Mouse (Mus musculus) frontal cortex, postnatal 14 days (tissue): ENCODE measurements at regions not wholly inside any gene's neighbourhood (a gene's known extent, or its start where the extent isn't known, plus 50 kb on each side); places are given as distances from the start of the nearest gene placed in this dataset.

Source experiments
- DNase-seq, 2 experiments: peaks; one replicate each; pipeline ENCODE4 v3.0.0; 2022; ENCODE audit warnings: low spot score in 2 of 2

DNA sequence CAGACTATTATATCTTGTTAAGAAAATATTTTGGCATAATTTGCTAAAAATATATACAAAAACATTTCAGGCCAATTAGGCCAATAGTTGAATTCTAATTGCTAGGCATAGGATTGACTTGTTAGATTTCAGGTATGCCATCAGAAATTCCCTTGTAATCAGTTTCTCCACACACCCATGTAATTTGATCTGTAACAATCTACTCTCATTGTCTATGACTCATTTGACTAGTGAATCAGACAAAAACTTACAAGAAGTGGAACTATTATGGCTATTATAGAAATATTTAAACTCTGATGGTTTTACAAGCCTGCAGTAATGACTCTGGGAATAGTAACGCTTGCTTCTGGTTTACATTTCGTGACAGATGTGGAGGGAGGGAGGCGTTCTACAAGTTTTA is 338.9 kb upstream of the Ptbp2 start:
- DNase-seq = no peak

DNA sequence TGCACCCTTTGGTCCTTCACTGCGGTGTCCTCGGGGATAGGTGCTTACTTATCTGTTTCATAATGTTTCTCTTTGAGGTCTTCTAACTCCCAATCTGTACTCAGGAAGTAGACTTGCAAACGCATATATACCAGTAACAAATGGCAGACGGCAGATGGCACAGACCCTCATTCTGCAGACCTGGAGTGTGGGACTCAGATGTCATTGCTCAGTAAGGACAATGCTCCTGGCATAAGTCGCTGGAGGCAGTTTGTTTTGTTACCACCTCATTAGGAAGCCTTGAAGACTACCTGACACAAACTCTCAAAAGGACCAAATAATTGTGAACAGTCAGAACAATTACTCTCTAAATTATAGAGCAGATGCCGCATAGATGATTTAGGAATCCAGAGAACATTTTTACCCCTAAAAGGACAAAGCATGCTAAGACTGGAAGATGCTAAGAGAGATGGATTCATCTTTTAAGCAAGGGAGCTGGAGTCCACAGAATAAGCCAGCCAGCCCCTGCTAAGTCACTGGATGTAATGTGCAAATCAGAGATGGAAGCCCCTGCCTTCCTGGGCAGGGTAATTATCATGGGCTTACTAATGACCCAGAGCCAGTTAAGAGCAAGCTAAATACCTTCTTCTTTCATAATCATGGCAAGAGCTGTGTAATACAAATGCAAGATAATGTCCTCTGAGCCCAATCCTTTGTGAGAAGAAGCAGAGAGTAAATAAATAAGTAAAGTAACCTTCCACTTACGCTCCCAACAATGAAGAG is 299.1 kb upstream of the Ptbp2 start:
- DNase-seq = no peak

DNA sequence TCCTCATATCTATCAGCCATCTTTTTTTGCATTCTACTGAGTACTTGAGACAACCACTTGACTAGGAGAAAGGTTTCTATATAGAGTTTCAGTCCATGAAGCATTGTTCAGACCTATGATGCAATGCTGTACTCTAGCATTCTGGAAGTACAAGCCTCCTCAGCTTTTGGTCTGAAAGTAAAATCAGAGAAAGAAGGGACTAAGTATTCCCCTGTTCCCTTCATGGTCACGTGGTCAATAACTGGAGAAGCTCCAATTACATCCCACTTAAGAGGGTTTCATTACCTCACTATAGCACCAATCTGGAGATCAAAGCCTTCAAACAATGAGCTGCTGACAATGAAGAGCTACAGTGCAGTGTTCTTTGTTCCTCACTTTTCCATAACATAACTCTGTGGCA is 289.3 kb upstream of the Ptbp2 start:
- DNase-seq = no peak

DNA sequence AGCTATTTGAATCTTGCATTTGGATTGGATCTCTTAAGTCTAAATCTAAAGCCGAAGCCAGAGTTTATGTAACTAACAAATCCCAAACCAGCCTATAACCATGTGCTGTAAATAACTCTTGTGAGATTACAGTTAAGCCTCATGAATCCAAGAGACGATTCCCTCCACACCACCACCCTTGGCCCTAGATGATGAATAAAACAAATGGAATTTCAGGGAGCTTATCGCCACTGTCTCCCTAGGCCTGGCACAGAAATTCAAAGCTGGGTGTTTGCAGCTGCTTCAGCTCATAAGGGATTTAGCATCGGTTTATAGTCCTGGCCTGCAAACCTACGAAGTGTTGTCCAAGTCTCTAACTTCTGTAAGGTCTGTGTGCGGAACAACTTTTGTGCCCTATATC is 281.4 kb upstream of the Ptbp2 start:
- DNase-seq = no peak

DNA sequence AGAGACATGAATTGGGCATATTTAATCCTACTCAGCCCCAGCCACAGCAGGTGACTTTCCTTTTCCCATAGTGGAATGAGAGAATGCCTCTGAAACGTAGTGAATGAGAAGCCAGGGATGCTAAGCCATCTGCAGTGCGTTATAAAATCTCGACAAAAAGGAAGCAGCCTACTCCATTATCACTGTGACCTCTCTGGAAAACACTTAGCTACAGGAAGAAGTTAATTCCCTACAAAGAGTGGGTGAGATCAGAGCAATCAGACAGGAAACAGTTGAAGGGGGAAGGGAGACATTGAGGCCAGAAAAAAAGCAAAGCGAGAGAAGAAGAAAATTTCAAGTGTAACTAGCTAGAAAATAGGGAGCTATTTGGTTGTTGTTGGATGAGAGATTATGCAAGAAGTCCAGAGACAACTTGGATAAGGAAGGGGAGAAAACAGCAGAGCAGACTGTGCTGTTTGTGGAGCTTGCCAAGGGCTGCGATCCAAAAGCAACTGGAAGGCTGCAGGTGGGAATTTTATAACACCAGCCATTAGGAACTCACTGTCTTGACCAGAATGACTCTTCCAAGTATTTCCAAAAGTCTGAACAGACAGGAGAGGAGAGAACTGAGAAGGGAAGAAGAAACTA is 280.7 kb upstream of the Ptbp2 start:
- no peak for DNase-seq

DNA sequence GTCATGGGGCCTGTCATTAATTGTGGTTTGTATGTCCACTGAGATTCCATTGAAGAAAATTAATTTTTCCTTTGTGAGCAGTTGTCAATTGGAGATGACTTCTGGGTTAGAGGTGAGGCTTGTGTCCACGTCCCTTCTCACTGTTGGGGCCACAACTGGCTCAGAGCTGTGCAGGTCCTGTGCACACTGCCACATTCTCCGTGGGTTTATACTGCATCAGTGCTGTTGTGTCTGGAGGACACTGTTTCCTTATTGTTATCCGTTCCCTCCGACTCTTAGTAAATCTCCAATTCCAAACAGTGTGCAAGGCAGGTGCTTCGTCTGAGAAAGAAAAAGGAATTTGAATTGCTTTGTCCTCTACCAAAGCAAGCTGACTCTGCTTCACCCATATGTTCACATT is 278.0 kb upstream of the Ptbp2 start:
- no peak for DNase-seq

DNA sequence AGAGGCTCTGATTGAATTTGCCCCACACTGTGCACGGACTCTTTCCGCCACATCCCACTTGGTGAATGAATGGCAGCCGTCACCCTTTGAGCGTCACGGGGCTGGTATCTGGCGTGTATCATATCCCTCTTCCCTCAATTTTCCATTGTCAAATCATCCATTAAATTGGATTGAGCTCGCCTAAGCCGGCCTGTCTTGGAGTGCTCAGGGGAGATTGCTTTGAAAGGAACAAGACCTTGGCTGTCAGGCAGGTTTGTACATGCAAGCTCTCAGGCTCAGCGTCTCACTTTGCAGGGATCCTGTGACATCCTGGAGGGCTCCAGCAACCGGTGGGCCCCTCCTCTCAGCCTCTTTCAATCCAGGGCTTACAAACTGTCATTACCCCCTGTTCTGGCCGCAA is 275.7 kb upstream of the Ptbp2 start:
- DNase-seq = no peak

DNA sequence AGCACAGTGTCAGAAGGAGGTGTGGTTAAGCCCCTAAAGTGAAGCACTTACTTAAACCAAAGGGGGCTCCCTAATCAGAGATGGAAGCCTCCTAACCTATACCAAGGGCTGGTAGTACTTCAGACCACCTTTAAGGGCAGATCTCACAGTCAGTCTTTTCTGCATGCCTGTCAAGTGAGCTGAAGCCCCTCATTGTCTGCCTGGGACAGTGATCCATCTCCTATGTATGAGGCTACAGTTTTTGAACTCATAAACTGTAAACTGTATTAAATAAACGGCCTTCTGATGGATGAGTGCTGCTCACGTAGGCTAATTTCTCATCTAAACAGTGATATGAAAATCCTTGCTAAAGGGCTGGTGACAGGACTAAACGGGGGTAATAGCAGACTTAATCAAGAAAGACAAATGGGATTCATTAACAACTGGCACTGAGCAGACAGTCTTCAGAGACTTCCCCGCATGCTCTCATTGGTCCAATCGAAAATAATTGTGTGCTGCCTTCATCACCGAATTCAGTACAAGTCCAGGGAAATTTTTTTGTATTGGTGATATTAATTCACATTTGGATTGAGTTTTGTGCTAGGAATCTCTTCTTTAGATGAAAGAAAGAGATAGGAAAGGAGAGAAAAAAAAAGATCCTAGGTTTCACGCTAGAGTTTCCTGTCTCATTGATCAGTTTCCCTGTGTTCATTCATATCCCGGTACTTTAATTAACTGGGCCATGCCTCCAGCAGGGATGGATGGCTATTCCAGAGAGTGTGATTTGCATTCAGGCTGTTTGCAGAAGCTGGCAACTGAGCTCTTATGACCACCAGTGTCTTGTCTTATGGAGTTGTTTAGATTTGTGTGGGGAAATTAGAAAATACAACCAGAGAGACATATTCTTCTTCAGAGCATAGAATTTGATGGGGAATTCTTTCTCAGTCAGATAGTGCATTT is 271.2 kb upstream of the Ptbp2 start:
- no peak for DNase-seq

DNA sequence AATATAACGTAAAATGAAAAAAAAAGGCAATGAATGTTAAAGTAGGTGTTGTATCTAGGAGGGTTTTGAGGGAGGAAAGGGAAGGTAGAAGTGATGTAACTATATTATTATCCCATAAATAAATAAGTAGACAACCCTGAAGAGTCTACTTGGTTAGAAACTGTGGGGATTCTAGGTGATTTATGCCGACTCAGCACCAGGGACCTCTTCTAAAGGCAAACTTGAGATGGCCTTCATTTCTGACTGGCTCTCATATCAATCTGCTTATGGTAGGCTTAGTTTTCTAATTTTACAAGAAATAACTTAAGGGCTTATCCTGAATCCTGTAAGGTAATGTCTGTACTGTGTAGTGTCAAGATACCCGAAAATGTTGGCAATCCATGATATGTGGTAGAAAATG is 263.0 kb upstream of the Ptbp2 start:
- no peak for DNase-seq

DNA sequence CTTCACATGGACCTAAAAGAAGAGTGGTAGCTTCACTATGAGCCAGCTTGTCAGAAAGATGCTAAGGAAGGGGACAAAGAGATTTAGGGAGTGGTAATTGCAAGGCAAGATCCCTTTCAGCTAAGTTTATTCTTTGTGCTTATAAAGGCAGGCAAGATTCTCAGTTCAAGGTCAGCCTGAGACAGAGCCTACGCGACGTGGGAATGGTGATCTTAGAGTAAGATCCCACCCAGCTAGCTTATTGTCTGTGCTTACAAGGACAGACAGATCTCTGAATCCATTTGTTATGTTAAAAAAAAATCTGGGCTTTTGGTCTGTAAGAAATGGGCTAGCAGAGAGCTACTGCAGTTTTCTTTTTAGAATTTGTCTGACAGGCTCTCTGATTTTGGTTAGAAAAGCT is 253.3 kb upstream of the Ptbp2 start:
- no peak for DNase-seq

DNA sequence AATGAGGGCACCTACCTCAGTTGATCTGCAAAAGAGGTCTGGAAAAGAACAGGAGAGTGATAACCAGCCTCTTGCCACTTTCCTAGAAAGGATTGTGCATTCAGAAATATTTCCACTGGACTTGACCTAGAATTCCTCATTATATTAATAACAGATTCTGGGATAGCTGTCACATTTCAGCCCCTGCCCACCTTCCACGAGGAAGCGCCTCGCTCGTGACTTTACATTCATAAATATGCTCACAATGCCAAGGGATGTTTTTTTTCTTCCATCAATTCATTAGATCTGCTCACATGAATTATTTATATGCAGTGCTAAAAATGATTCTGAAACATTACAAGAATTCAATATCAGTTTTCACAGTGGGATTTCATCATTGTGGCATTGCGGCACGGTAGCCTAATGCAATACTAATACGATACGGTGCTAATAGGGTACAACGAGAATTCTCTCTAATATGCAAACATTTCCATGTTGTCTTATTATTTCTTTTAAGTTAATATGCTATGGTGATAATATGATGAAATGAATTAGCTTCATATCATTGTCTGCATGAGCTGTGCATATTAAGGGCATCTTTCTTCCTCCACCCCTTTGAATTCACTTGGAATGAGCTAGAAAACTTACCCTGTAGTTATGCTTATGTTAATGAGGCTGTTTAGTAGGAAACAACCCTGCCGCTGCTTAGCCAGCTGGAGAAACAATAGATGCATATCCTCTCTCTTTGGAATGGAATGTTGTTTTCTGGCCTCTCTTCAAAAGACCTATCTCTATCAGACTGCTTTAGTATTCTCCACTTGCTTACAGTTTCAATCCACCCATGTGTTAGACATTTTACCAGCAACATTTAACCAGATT is 235.8 kb upstream of the Ptbp2 start:
- no peak for DNase-seq

DNA sequence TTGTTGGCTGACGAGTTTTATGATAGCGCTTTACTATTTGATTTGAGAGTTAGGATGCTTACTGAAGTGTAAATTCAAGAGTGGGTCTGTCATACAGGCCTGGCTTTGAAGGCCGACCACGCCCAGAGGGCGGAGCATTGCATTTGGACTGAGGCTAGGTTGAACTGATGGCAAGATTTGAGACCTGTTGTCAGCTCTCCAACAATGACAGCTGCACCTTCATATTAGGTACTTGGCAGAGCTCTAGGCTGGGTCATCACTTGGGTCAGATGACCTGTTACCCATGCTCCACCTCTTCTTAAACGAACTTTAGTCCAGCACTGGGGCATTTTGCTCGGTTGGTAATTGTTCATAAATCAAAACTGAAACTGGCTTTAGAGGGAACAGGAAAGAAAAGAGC is 231.1 kb upstream of the Ptbp2 start:
- DNase-seq = no peak

DNA sequence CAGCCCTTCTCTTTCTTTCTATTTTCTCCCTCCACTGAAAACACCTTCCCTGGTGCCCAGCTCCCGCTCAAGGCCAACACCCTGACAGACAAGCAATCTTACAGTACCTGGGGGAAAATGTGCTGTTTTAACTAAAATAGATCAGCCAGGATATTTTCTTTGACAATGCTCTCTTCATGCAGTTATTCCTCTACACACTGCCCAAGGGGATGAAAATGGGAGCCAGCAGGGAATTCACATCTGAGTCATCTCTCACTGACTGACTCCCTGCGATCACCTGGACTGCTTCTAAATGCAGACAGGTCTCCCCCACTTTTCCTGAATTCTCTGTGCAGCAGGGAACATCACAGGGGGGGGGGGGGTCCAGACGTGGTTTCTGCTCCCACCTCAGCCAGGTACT is 227.6 kb upstream of the Ptbp2 start:
- no peak for DNase-seq

DNA sequence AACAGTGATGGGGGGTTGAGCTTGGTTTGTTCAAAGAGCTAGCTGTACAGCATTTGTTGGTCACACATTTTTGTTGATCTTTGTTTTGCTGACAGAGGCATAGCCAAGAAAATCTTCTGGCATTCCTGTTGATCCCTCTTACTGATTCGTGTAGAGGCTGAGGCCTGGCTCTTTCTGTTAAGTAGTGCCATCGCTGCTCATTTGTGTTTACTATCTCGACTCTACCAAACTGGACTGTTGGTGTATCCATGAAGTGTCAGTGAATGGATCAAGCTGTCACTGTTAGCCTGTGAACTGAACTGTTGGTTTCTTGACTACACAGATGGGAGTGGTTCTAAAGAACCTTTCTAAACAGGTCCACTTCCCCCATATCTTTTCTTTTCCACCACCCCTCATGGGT is 223.8 kb upstream of the Ptbp2 start:
- DNase-seq = no peak

DNA sequence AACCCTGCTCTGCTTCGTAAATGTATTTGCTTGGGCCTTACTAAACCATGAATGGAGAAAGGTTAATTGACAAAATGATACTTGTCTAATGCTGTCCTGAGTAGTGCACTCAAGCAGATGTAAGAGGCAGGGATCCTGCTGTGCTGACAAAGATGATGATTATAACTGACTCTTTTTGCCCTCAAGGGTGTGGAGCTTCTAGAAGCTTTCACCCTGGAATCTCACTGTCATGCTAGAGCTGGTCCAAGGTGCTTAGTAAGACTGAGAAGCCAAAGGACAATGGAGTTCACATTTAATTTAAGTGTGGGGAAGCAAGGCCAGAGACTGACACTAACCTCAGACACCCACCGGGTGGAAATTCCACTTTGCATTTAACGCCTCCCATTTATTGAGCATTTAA is 220.3 kb upstream of the Ptbp2 start:
- DNase-seq = no peak

DNA sequence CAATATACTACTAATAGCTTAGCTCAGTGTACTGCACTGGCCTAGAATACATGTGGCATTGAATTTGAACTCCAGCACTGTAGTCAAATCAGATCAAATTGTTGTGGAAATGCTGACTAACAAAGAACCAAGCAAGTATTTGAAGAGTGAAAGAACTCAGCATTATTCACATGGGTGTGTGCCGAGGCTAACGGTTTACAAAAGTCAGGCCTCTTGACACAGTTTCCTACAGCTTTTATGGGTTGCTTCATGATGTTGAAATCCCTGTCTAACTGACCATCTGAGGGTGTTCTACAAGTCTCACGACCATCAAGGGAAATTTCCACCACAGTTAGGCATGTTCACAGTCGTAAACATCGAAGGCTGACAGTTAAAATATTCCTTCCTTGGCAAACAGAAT is 216.0 kb upstream of the Ptbp2 start:
- no peak for DNase-seq

DNA sequence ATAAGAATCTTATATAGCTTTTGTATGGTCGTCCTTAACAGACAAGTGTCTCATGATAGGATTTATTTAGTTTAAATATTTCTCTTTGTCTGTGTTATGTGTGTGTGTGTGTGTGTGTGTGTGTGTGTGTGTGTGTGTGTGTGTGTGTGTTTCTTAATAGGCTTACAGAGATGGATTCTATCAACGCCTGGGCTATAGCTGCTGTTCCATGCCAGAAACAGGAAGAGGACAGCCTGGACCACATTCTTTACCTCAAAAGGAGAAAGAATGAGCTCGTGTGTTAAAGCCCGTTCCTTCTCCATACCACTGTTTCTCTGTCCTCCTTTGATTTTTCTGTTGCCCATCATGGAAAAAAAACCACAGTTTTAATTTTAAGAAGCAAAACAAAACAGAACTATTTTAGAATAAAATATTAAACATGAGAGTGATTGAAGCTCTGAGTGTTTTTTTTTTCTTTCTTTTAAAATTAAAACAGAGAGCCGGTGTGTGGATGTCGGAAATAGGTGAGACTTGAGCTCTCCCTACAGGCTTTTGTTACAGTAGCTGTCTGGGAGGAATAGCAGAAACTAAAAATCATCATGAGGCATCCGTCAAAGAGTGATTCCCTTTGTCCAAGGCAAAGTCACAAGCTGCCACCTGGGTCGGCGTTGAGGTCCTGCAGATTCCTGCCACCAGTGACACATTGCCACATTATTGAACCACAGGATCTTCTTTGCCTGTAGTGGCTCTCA is 212.2 kb upstream of the Ptbp2 start:
- DNase-seq = no peak

DNA sequence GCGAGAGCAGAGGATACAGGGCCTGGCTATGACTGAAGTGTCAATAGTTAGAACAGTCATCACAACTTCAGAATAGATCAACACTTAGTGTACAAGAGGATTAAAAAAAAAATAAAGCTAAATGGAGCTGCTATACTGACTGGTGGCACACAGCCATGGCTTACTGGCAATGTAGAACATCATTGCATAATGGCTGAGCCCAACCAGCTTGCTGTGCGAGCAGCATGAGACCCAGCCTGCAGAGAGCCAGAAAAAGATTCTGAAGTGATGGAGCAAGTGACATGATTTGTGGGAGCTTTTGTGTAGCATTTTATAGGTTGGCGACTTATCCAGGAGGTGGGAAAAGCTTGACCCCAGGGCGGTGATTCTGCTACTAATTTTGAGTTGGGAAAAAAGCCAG is 211.5 kb upstream of the Ptbp2 start:
- DNase-seq = peak; percentile 15 to 18

DNA sequence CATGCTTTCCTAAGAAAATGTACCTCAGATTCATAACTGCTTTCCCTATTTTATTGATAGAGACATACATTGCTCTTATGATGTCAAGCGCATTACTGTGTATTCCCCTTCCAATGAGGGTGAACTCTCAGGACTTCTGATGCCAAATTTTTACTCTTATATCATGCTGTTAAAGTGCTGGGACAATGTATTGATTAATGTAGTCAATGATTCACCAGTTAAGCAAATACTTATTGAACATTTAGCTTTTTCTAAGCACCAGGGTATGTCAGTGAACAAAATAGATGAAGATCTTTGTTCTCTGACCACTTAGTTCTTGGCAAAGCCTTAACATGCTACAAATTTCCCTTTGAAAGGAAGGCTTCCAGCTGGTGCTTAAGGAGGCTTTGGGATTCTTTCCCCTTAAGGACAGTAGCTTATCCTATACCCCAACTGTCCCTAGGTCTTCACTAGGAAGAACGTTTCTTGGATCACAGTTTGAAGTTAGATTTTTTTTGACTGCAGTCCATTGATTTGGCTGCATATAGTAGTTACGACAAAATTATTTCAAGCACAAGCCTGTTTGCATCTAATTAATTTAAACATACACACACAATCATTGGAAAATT is 203.1 kb upstream of the Ptbp2 start:
- DNase-seq = no peak

DNA sequence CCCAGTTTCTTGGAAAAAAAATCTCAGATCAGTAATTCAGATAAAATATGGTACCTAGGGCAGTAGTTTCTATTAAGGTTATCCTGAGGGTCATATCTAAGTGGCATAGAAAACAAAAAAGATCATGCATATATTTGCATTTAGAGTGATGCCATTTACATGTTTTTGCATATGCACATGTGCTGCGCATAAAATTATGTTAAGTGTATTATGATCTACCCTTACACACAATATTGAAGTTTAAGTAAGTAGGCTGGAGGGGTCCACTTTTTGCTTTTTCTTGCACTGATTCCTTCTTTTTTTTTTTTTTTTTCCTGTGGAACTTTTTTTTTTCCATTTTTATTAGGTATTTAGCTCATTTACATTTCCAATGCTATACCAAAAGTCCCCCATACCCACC is 193.1 kb upstream of the Ptbp2 start:
- DNase-seq = no peak

DNA sequence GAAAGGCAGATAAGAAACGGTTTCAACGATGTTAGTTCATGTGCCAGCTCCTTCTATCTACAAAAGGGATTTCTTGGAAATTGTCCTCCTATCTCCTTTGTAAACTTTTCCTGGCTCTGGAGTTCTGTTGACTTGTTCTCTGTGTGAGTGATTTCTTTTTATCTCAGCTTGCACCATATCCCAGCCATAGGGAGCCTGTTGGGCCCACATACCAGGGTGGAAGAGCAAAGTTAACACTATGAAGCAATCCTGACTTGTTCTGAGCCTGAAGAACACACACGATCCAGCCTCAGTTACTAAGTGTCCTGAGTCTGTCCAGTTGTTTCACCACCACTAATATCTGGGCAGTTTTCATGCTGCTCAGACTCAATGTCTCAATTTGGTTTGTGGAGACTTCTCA is 192.1 kb upstream of the Ptbp2 start:
- no peak for DNase-seq
